Mouse (Mus musculus) intestine, embryonic 16.5 days (tissue): Measurements from ENCODE around the gene Ranbp1. TPM values are rescaled to one million over a fixed set of nuclear protein-coding genes. Genes with fewer than 3 reads are reported as not detected.

Source experiments
- ATAC-seq: fragments of 200-750 bp; cut with Nextera tagmentation; 2 replicates; pipeline ENCODE4 v1.8.0; 2017; ENCODE audit warnings: moderate TSS enrichment, moderate library complexity
- H3K27ac ChIP-seq: fragments of 300-500 bp; sonication (generic); 2 replicates; pipeline ENCODE4 v1.5.1; 2014; ENCODE audit warnings: mild to moderate bottlenecking, low read length
- H3K27me3 ChIP-seq: fragments of 300-500 bp; sonication (generic); replicated peaks from 2 replicates; pipeline ENCODE4 v1.6.1; 2014; ENCODE audit warnings: low read length, control low read depth, mixed read lengths; ENCODE audit not compliant: control insufficient read depth, insufficient read depth
- H3K36me3 ChIP-seq: fragments of 300-500 bp; sonication (generic); 2 replicates; pipeline ENCODE4 v1.6.1; 2014; ENCODE audit warnings: low read length, control low read depth; ENCODE audit not compliant: control insufficient read depth, insufficient read depth
- H3K4me1 ChIP-seq: fragments of 300-500 bp; sonication (generic); 2 replicates; pipeline ENCODE4 v1.6.1; 2014; ENCODE audit warnings: low read length, control low read depth, mixed read lengths; ENCODE audit not compliant: control insufficient read depth, insufficient read depth
- H3K4me2 ChIP-seq: fragments of 300-500 bp; sonication (generic); 2 replicates; pipeline ENCODE4 v1.6.1; 2014; ENCODE audit warnings: low read depth, low read length, control low read depth
- H3K4me3 ChIP-seq: fragments of 300-500 bp; sonication (generic); 2 replicates; pipeline ENCODE4 v1.5.1; 2014; ENCODE audit warnings: mild to moderate bottlenecking, low read length
- H3K9ac ChIP-seq: fragments of 300-500 bp; sonication (generic); 2 replicates; pipeline ENCODE4 v1.6.1; 2014; ENCODE audit warnings: low read depth, low read length
- H3K9me3 ChIP-seq: fragments of 300-500 bp; sonication (generic); 2 replicates; pipeline ENCODE4 v1.6.1; 2016; ENCODE audit warnings: low read length, control low read depth; ENCODE audit not compliant: control insufficient read depth
- WGBS: fragments of 180-500 bp; shearing (Covaris S2); extraction: QIAGEN DNeasy Blood & Tissue Kit; methylation state at CpG from one replicate; pipeline ENCODE4 v1.1.7; 2014; 5-methylcytosine and 5-hydroxymethylcytosine counted together
- polyA plus RNA-seq: library from polyadenylated mRNA; unstranded; fragments of >200 nt; fragmentation: Nextera tagmentation; extraction: Ambion mirVana; gene quantifications from 2 replicates; pipeline ENCODE4 v1.2.1, GENCODE M21; 2015

Ranbp1 gene
- polyA plus RNA-seq, 1 experiment from 2014 or later: 484 TPM

- H3K9me3 ChIP-seq: no peaks in the 10 kb centered on the region
- H3K4me2 ChIP-seq: no peak overlapping the region
- H3K4me3 ChIP-seq: no peak overlapping the region
- no peak for ATAC-seq
- peaks cover 7% of the 10 kb centered on the region for H3K4me1 ChIP-seq
- peaks cover 17% of the 10 kb centered on the region for H3K36me3 ChIP-seq
- H3K27me3 ChIP-seq: no peaks in the 10 kb centered on the region
- H3K9ac ChIP-seq: no peak overlapping the region
- 94% methylated on average over 20 of the region's 20 CpGs for WGBS
- H3K27ac ChIP-seq: no peak overlapping the region
Observed at GRCm38 (mm10) chr16:18227897-18228422, 20.6 kb downstream of the Ranbp1 start.

GRCm38 (mm10) chr16:18227187-18227586, 21.3 kb downstream of the Ranbp1 start:
- no peak for ATAC-seq
- H3K9me3 ChIP-seq: no peaks in the 10 kb centered on the region
- no peak overlapping the region for H3K27ac ChIP-seq
- 92% methylated on average over 13 of the region's 13 CpGs for WGBS
- H3K9ac ChIP-seq: no peak overlapping the region
- peaks cover 7% of the 10 kb centered on the region for H3K4me1 ChIP-seq
- no peak overlapping the region for H3K4me3 ChIP-seq
- peaks cover 22% of the 10 kb centered on the region for H3K36me3 ChIP-seq
- H3K4me2 ChIP-seq: no peak overlapping the region
- H3K27me3 ChIP-seq: no peaks in the 10 kb centered on the region

GRCm38 (mm10) chr16:18222188-18222587, 26.3 kb downstream of the Ranbp1 start:
- Histone ChIP-seq H3K9me3 (no peaks in the 10 kb centered on the region), H3K27me3 (no peaks in the 10 kb centered on the region), H3K9ac (no peak overlapping the region), H3K4me2 (no peak overlapping the region), H3K4me1 (peaks cover 14% of the 10 kb centered on the region), H3K36me3 (peaks cover 22% of the 10 kb centered on the region), H3K4me3 (no peak overlapping the region), H3K27ac (no peak overlapping the region)
- 78% methylated on average over 11 of the region's 11 CpGs for WGBS
- no peak for ATAC-seq

GRCm38 (mm10) chr16:18221543-18221898, 27.0 kb downstream of the Ranbp1 start:
- Histone ChIP-seq H3K9me3 (no peaks in the 10 kb centered on the region), H3K27ac (no peak overlapping the region), H3K27me3 (no peaks in the 10 kb centered on the region), H3K4me2 (no peak overlapping the region), H3K4me1 (peaks cover 14% of the 10 kb centered on the region), H3K4me3 (no peak overlapping the region), H3K9ac (no peak overlapping the region), H3K36me3 (peaks cover 20% of the 10 kb centered on the region)
- WGBS: 76% methylated on average over 11 of the region's 11 CpGs
- ATAC-seq: no peak

GRCm38 (mm10) chr16:18220856-18221542, 27.5 kb downstream of the Ranbp1 start:
- H3K36me3 ChIP-seq: peaks cover 20% of the 10 kb centered on the region
- ATAC-seq: no peak
- peak overlapping the region; percentile 23; the same call in 1 of the 2 replicates for H3K27ac ChIP-seq
- no peak overlapping the region for H3K4me2 ChIP-seq
- no peak overlapping the region for H3K4me3 ChIP-seq
- peaks cover 14% of the 10 kb centered on the region for H3K4me1 ChIP-seq
- 88% methylated on average over 6 of the region's 6 CpGs for WGBS
- no peaks in the 10 kb centered on the region for H3K27me3 ChIP-seq
- H3K9me3 ChIP-seq: no peaks in the 10 kb centered on the region
- H3K9ac ChIP-seq: no peak overlapping the region

- Histone ChIP-seq H3K4me3 (no peak overlapping the region), H3K4me1 (peaks cover 14% of the 10 kb centered on the region), H3K27me3 (no peaks in the 10 kb centered on the region), H3K36me3 (peaks cover 15% of the 10 kb centered on the region), H3K27ac (peak overlapping the region; percentile 1; the same call in 1 of the 2 replicates), H3K4me2 (no peak overlapping the region), H3K9ac (peak overlapping the region; percentile 1; the same call in 1 of the 2 replicates), H3K9me3 (no peaks in the 10 kb centered on the region)
- 30% methylated on average over 8 of the region's 8 CpGs for WGBS
- ATAC-seq: peak; percentile 82
Observed at GRCm38 (mm10) chr16:18220001-18220400, 28.5 kb downstream of the Ranbp1 start.

GRCm38 (mm10) chr16:18218580-18218996, 29.9 kb downstream of the Ranbp1 start:
- 75% methylated on average over 9 of the region's 9 CpGs for WGBS
- H3K27ac ChIP-seq: no peak overlapping the region
- no peak overlapping the region for H3K9ac ChIP-seq
- peaks cover 7% of the 10 kb centered on the region; the same call in 1 of the 2 replicates for H3K36me3 ChIP-seq
- ATAC-seq: no peak
- no peak overlapping the region for H3K4me3 ChIP-seq
- 0 out of 2 replicates have a peak, but pooled peaks cover 1% of the 10 kb centered on the region for H3K27me3 ChIP-seq
- no peak overlapping the region for H3K4me2 ChIP-seq
- no peaks in the 10 kb centered on the region for H3K9me3 ChIP-seq
- H3K4me1 ChIP-seq: peaks cover 14% of the 10 kb centered on the region

GRCm38 (mm10) chr16:18217579-18217978, 31.0 kb downstream of the Ranbp1 start, which contains the start of gene Ccdc188:
Ccdc188 (plus strand) TSS chr16:18217879.
- Histone ChIP-seq H3K9ac (no peak within 1 kb of the TSS), H3K4me2 (no peak within 1 kb of the TSS), H3K4me1 (peaks cover 14% of the 10 kb centered on the region), H3K36me3 (peaks cover 1% of the 10 kb centered on the region; the same call in 1 of the 2 replicates), H3K27ac (no peak within 1 kb of the TSS), H3K4me3 (no peak within 1 kb of the TSS), H3K9me3 (no peaks in the 10 kb centered on the region), H3K27me3 (0 out of 2 replicates have a peak, but pooled peaks cover 2% of the 10 kb centered on the region)
- WGBS: 89% methylated on average over 4 of the region's 4 CpGs
- ATAC-seq: no peak

- peaks cover 14% of the 10 kb centered on the region for H3K4me1 ChIP-seq
- H3K4me2 ChIP-seq: no peak overlapping the region
- no peaks in the 10 kb centered on the region for H3K36me3 ChIP-seq
- 0 out of 2 replicates have a peak, but pooled peaks cover 2% of the 10 kb centered on the region for H3K27me3 ChIP-seq
- H3K9me3 ChIP-seq: no peaks in the 10 kb centered on the region
- WGBS: 79% methylated on average over 7 of the region's 7 CpGs
- H3K27ac ChIP-seq: no peak overlapping the region
- no peak overlapping the region for H3K9ac ChIP-seq
- no peak overlapping the region for H3K4me3 ChIP-seq
- ATAC-seq: no peak
Observed at GRCm38 (mm10) chr16:18214858-18215257, 33.7 kb downstream of the Ranbp1 start.
